Mouse (Mus musculus) limb, embryonic 14.5 days (tissue): ENCODE data around the gene Atl2. TPM values are rescaled to one million over a fixed set of nuclear protein-coding genes. Genes with fewer than 3 reads are reported as not detected.

Source experiments
- ATAC-seq: fragments of 200-750 bp; cut with Nextera tagmentation; 2 replicates; pipeline ENCODE4 v1.8.0; 2017; ENCODE audit warnings: low read depth, moderate number of reproducible peaks, moderate TSS enrichment; ENCODE audit not compliant: low FRiP score
- DNase-seq: peaks from one replicate; pipeline ENCODE4 v3.0.0-alpha.2; 2015; ENCODE audit warnings: low spot score
- H3K27ac ChIP-seq: fragments of 300-500 bp; sonication (generic); replicated peaks from 2 replicates; pipeline ENCODE4 v1.5.1; 2014; ENCODE audit warnings: low read depth, mild to moderate bottlenecking, low read length, moderate library complexity, mixed read lengths
- H3K27me3 ChIP-seq: fragments of 300-500 bp; sonication (generic); 2 replicates; pipeline ENCODE4 v1.6.1; 2014; ENCODE audit warnings: low read length, mixed read lengths; ENCODE audit not compliant: control insufficient read depth, insufficient read depth
- H3K36me3 ChIP-seq: fragments of 300-500 bp; sonication (generic); 2 replicates; pipeline ENCODE4 v1.6.1; 2014; ENCODE audit warnings: mild to moderate bottlenecking, low read length, moderate library complexity, mixed read lengths; ENCODE audit not compliant: control insufficient read depth, insufficient read depth
- H3K4me1 ChIP-seq: fragments of 300-500 bp; sonication (generic); 2 replicates; pipeline ENCODE4 v1.6.1; 2014; ENCODE audit warnings: antibody characterized with exemption, low read length, mixed read lengths; ENCODE audit not compliant: control insufficient read depth, insufficient read depth
- H3K4me2 ChIP-seq: fragments of 300-500 bp; sonication (generic); replicated peaks from 2 replicates; pipeline ENCODE4 v1.6.1; 2014; ENCODE audit warnings: low read depth, mild to moderate bottlenecking, low read length, moderate library complexity; ENCODE audit not compliant: severe bottlenecking
- H3K4me3 ChIP-seq: fragments of 300-500 bp; sonication (generic); replicated peaks from 2 replicates; pipeline ENCODE4 v1.5.1; 2014; ENCODE audit warnings: low read length
- H3K9ac ChIP-seq: fragments of 300-500 bp; sonication (generic); 2 replicates; pipeline ENCODE4 v1.6.1; 2014; ENCODE audit warnings: mild to moderate bottlenecking, low read depth, low read length, moderate library complexity; ENCODE audit not compliant: severe bottlenecking
- H3K9me3 ChIP-seq: fragments of 300-500 bp; sonication (generic); 2 replicates; pipeline ENCODE4 v1.6.1; 2016; ENCODE audit warnings: low read length; ENCODE audit not compliant: control insufficient read depth
- POLR2A ChIP-seq: fragments of 200-500 bp; IDR thresholded peaks from 2 replicates; pipeline ENCODE4 v1.8.0; 2012; ENCODE audit warnings: inconsistent platforms, mild to moderate bottlenecking, moderate library complexity, borderline replicate concordance; ENCODE audit not compliant: insufficient read depth, insufficient read length; ENCODE audit errors: extremely low read depth
- WGBS: fragments of 180-500 bp; shearing (Covaris S2); extraction: QIAGEN DNeasy Blood & Tissue Kit; methylation state at CpG from one replicate; pipeline ENCODE4 v1.1.7; 2014; 5-methylcytosine and 5-hydroxymethylcytosine counted together
- polyA plus RNA-seq, 2 experiments: library from polyadenylated mRNA; depleted of rRNA in 1 of 2; stranded (reverse) in 1 of 2; unstranded in 1 of 2; fragments of >200 nt; fragmentation: Nextera tagmentation in 1 of 2; extraction: Ambion mirVana in 1 of 2; gene quantifications; 2 replicates each; pipeline versions ENCODE4 v1.2.1 to v1.2.3; 2012 to 2014

Gene Atl2
- polyA plus RNA-seq, 2 experiments, result 25.9 to 26.1 TPM

DNA sequence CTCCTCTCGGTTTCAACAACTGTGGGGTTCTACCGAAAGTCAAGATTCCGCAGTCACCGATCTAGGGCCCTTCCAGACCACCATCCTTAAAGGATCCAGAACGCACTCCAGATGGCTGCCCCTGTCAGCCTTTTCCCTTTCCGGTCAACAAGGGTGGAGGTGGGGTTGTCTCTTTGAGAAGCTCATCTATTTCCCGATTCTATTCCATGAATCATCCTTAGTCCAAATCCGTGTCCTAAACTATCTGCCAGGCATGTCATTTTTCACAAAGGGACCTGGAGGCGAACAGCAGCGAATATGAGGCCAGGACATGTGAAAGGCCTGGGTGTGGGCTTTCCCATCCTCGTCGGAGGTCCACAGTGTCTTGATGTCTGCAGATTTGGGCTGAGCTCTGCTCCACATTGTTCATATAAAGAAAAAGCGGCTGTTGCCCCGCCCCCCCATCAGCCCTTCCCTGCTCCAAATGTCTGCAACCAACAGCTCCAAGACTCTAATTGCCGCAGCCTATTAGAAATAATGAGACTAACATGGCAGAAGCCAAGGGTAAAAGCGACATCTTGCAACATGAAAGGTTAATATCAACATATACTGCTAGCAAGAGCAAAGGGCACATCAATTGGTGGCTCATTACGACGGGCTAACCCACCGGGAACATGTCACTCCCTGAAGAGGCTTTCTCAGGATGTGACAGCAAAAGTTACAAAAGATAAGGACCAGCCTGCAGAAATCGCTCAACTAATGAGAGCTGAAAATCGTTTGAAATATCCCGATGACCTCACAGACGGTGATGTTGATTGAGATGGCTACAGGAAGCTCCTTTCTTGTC lies 86.2 kb downstream of the Atl2 start:
- H3K4me2 ChIP-seq, result no peak overlapping the region
- ATAC-seq (no peak), DNase-seq (no peak)
- no peaks in the 10 kb centered on the region for H3K4me1 ChIP-seq
- no peaks in the 10 kb centered on the region for H3K27me3 ChIP-seq
- WGBS, result 60% methylated on average over 23 of the region's 23 CpGs
- no peak overlapping the region for H3K9ac ChIP-seq
- H3K27ac ChIP-seq, result no peak overlapping the region
- H3K9me3 ChIP-seq, result no peaks in the 10 kb centered on the region
- H3K36me3 ChIP-seq, result no peaks in the 10 kb centered on the region
- H3K4me3 ChIP-seq, result no peak overlapping the region
- TF ChIP-seq POLR2A, result no peak

DNA sequence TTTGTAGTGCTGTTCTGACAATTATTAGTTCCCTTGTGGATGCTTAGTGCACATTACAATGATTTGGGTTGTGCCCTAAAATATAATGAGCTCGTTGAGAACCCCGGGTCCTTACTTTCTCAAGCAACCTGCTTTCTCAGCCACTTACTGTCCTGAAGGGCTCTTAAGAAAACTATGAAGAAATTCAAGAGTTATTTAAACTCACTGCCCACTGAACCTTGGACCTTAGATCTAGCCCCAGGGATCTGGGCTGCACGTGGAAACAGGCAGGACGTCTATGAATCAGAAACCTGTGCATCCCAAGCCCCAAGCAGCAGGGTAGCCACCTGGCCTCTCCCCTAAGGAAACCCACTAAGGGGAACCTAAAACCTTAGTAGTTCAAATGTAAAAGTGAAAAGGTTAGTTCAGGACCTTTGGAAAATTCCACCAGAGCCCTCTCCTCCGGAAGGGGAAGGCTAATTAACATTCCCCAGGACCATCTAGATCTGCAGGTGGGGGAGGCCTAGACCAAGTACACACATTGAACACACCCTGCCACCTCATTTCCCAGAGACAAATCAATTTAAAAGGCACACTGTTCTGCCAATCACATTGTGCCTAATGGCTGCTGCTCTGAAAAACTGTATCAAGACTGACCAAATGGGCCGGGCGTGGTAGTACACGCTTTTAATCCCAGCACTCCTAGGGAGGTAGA lies 88.5 kb downstream of the Atl2 start:
- Histone ChIP-seq H3K4me3 (no peak overlapping the region), H3K4me2 (no peak overlapping the region), H3K36me3 (no peaks in the 10 kb centered on the region), H3K9ac (no peak overlapping the region), H3K27ac (no peak overlapping the region), H3K9me3 (no peaks in the 10 kb centered on the region), H3K27me3 (no peaks in the 10 kb centered on the region), H3K4me1 (no peaks in the 10 kb centered on the region)
- ATAC-seq (no peak), DNase-seq (no peak)
- 44% methylated on average over 8 of the region's 8 CpGs for WGBS
- no peak for TF ChIP-seq POLR2A

DNA sequence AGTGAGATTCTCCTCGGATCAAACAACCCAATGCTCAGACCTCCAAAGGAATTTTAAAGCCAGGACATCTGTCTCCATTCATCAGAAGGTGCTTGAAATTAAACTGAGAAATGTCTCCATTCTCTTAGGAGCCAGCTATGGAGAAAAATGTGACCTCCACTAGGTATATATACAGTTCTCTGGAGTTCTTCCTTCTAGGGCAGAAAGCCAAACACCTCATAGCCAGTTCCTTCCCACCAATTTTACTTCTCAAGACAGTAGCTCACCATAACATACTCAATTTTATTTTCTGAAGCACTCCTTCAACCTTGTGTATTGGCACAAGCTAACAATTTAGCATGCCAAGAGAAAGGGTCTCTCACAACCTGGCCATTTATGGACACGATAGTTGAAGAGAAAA lies 91.2 kb downstream of the Atl2 start:
- no peaks in the 10 kb centered on the region for H3K9me3 ChIP-seq
- no peak overlapping the region for H3K9ac ChIP-seq
- DNase-seq, result no peak

DNA sequence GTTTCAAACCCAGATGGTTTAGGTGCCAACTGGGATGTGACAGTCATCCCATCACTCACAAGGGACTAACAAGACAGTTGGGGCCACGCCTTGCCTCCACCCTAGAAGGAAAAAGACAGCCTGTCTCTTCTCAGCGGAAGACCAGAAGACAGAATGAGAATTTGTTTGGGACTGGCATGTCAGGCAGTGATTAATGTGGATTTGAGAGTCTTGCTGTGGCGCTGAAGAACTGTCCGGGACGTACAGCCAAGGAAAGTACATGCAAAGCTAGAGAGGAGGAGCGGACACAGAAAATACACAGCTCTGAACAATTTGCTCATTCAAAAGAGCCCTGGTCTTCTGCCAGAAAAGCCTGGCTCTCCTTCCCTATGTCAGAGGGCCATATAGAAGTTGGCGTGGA lies 93.9 kb downstream of the Atl2 start:
- Histone ChIP-seq H3K4me3 (no peak overlapping the region), H3K27me3 (no peaks in the 10 kb centered on the region), H3K9me3 (no peaks in the 10 kb centered on the region), H3K4me1 (no peaks in the 10 kb centered on the region), H3K9ac (no peak overlapping the region), H3K4me2 (no peak overlapping the region), H3K27ac (no peak overlapping the region), H3K36me3 (no peaks in the 10 kb centered on the region)
- 66% methylated on average over 7 of the region's 7 CpGs for WGBS
- DNase-seq, result no peak
- TF ChIP-seq POLR2A, result no peak
- ATAC-seq, result no peak

More for the DNA sequence above, 91.2 kb downstream of the Atl2 start:
- H3K27me3 ChIP-seq, result no peaks in the 10 kb centered on the region
- H3K27ac ChIP-seq, result no peak overlapping the region
- no peaks in the 10 kb centered on the region for H3K36me3 ChIP-seq
- H3K4me3 ChIP-seq, result no peak overlapping the region
- no peak for ATAC-seq
- WGBS, result 43% methylated on average over 2 of the region's 2 CpGs
- no peak for TF ChIP-seq POLR2A
- H3K4me1 ChIP-seq, result no peaks in the 10 kb centered on the region
- H3K4me2 ChIP-seq, result no peak overlapping the region

DNA sequence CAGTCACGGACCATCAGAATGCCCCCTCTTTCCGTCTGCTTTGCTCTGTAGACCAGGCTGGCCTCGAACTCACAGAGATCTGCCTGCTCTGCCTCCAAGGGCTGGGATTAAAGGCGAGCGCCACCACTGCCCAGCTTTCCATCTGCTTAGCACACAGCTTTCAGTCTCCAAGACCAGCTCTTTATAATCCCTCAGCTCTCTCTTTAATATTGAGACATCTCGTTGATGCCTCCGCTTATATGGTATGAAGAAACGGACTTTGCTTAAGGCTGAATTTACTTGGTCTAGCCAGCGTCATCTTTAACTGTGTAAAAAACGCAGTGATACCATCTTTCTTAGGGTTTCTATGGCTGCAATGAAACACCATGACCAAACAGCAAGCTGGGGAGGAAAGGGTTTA lies 97.1 kb downstream of the Atl2 start:
- Histone ChIP-seq H3K27ac (no peak overlapping the region), H3K9ac (no peak overlapping the region), H3K4me3 (no peak overlapping the region), H3K36me3 (no peaks in the 10 kb centered on the region), H3K4me2 (no peak overlapping the region), H3K9me3 (no peaks in the 10 kb centered on the region), H3K4me1 (no peaks in the 10 kb centered on the region), H3K27me3 (no peaks in the 10 kb centered on the region)
- WGBS, result 91% methylated on average over 10 of the region's 10 CpGs
- ATAC-seq, result no peak
- no peak for DNase-seq
- TF ChIP-seq POLR2A, result no peak

Other genes with a start within 250 kb of the Atl2 start
- gene Cyp1b1, start 181.1 kb downstream of the Atl2 start, polyA plus RNA-seq (2012; rRNA removed), result 1.8 and 2.6 TPM in 2 replicates
- 2.5 and 2.7 TPM in 2 replicates for gene Cyp1b1, start 181.1 kb downstream of the Atl2 start, polyA plus RNA-seq (2014; fragmentation: Nextera tagmentation; extraction: Ambion mirVana)
- gene Hnrnpll, start 166.2 kb upstream of the Atl2 start, polyA plus RNA-seq (2012; rRNA removed), result 66.4 and 71.4 TPM in 2 replicates
- gene Hnrnpll, start 166.2 kb upstream of the Atl2 start, polyA plus RNA-seq (2014; fragmentation: Nextera tagmentation; extraction: Ambion mirVana), result 58.0 and 66.8 TPM in 2 replicates
- gene Galm, start 231.3 kb upstream of the Atl2 start, polyA plus RNA-seq (2012; rRNA removed), result 11.7 and 12.1 TPM in 2 replicates
- 13.7 and 13.8 TPM in 2 replicates for gene Galm, start 231.3 kb upstream of the Atl2 start, polyA plus RNA-seq (2014; fragmentation: Nextera tagmentation; extraction: Ambion mirVana)